Mouse (Mus musculus) stomach, postnatal 0 days (tissue): ENCODE results near the gene Tmem88. TPM values are rescaled to one million over a fixed set of nuclear protein-coding genes. Genes with fewer than 3 reads are reported as not detected.

Experiments
- ATAC-seq: fragments of 200-750 bp; cut with Nextera tagmentation; 2 replicates; pipeline ENCODE4 v1.8.0; 2017; ENCODE audit not compliant: low FRiP score, low TSS enrichment
- DNase-seq: peaks from one replicate; pipeline ENCODE4 v3.0.0-alpha.2; 2016; ENCODE audit warnings: low spot score
- H3K27ac ChIP-seq: fragments of 300-500 bp; sonication (generic); replicated peaks from 2 replicates; pipeline ENCODE4 v1.5.1; 2014; ENCODE audit warnings: mild to moderate bottlenecking, control low read depth
- H3K27me3 ChIP-seq: fragments of 300-500 bp; sonication (generic); 2 replicates; pipeline ENCODE4 v1.6.1; 2014; ENCODE audit warnings: low read length; ENCODE audit not compliant: control insufficient read depth, insufficient read depth
- H3K36me3 ChIP-seq: fragments of 300-500 bp; sonication (generic); 2 replicates; pipeline ENCODE4 v1.6.1; 2014; ENCODE audit warnings: low read length, mixed read lengths; ENCODE audit not compliant: control insufficient read depth, insufficient read depth
- H3K4me1 ChIP-seq: fragments of 300-500 bp; sonication (generic); replicated peaks from 2 replicates; pipeline ENCODE4 v1.6.1; 2014; ENCODE audit warnings: antibody characterized with exemption; ENCODE audit not compliant: control insufficient read depth, insufficient read depth
- H3K4me2 ChIP-seq: fragments of 300-500 bp; sonication (generic); replicated peaks from 2 replicates; pipeline ENCODE4 v1.6.1; 2014; ENCODE audit warnings: low read depth, mild to moderate bottlenecking, control low read depth, moderate library complexity
- H3K4me3 ChIP-seq: fragments of 300-500 bp; sonication (generic); 2 replicates; pipeline ENCODE4 v1.5.1; 2014; ENCODE audit warnings: low read depth, low read length, control low read depth
- H3K9ac ChIP-seq: fragments of 300-500 bp; sonication (generic); 2 replicates; pipeline ENCODE4 v1.6.1; 2014; ENCODE audit warnings: mild to moderate bottlenecking, low read length, control low read depth, mixed read lengths
- H3K9me3 ChIP-seq: fragments of 300-500 bp; sonication (generic); 2 replicates; pipeline ENCODE4 v1.6.1; 2016; ENCODE audit warnings: low read length; ENCODE audit not compliant: control insufficient read depth
- CTCF ChIP-seq: IDR thresholded peaks from 2 replicates; pipeline ENCODE4 v1.5.1; 2016; ENCODE audit warnings: antibody characterized with exemption, low read depth, mild to moderate bottlenecking, moderate library complexity
- EP300 ChIP-seq: optimal IDR thresholded peaks from 2 replicates; pipeline ENCODE3; 2016; ENCODE audit warnings: antibody characterized with exemption
- WGBS: fragments of 180-500 bp; shearing (Covaris S2); extraction: QIAGEN DNeasy Blood & Tissue Kit; methylation state at CpG from one replicate; pipeline ENCODE4 v1.1.7; 2014; 5-methylcytosine and 5-hydroxymethylcytosine counted together
- polyA plus RNA-seq: library from polyadenylated mRNA; unstranded; fragments of >200 nt; fragmentation: Nextera tagmentation; extraction: Ambion mirVana; gene quantifications from 2 replicates; pipeline ENCODE4 v1.2.1, GENCODE M21; 2015

Gene Tmem88
- polyA plus RNA-seq, 1 experiment from 2014 or later = 17.8 TPM

DNA sequence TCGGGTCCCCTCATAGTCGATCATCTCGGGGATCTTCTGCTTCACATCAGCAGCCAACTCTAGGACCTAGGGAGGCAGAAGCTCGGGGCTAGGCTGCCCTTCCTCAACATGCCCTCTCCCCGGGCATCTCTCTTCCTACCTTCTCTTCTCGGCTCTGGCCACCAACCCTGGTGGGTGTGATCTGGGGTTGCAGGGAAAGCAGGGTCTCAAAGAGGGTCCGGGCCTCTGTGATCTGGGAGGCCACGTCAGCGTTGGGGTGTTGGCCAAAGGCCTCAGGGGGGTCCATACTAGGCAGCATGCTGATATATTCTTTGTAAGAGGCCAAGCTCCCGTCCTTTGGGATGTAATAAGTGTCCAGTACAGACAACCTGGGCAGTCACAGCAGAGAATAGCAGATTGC, 24.8 kb upstream of the Tmem88 start:
- no peak overlapping the region for H3K4me2 ChIP-seq
- no peaks in the 10 kb centered on the region for H3K9me3 ChIP-seq
- H3K4me1 ChIP-seq = no peaks in the 10 kb centered on the region
- H3K9ac ChIP-seq = no peak overlapping the region
- H3K27ac ChIP-seq = no peak overlapping the region
- H3K36me3 ChIP-seq = no peaks in the 10 kb centered on the region
- H3K4me3 ChIP-seq = no peak overlapping the region
- 84% methylated on average over 10 of the region's 10 CpGs for WGBS
- no peaks in the 10 kb centered on the region for H3K27me3 ChIP-seq
- TF ChIP-seq EP300 (no peak), CTCF (no peak)
- no peak for DNase-seq
- ATAC-seq = no peak

DNA sequence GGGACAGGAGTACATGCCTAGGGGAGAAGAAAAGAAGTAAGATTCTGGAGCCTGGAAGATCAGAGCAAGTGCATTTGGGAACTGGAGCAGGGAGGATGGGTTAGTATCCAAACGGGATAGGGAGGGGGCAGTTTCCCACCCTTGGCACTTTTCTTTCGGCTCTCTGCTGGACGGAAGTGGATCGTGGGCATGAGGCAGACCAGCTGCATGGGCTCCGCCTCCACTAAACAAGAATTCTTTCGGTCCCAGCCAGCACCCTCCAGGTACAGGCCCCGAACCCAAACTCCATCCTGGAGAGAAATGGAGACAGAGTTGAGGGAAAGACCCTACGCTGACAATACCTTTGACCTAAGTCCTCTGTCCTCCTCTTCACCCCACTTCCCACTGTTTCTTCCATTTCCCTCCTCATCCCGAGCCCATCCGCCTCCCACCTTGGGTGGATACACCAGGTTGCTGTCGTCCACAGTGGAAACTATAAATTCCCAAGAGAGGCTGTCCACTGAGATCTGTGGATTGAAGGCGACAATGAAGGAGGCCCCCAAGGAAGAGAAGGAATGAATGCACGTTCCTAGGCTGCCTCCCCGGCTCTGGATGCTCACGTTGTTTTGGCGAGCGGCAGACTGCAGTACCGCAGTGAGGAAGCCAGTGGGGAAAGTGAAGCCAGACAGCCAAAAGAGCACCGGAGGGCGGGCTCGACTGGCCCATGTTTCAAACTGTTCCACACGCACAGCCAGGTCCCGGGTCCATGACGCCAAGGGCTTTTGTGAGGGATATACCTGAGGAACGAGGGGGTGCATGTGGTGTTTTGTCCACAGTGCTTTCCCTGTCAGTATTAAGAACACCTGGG, 23.3 kb upstream of the Tmem88 start:
- H3K9me3 ChIP-seq = no peaks in the 10 kb centered on the region
- WGBS = 32% methylated on average over 25 of the region's 25 CpGs
- no peak overlapping the region for H3K4me2 ChIP-seq
- no peaks in the 10 kb centered on the region for H3K27me3 ChIP-seq
- no peak overlapping the region for H3K4me3 ChIP-seq
- H3K27ac ChIP-seq = no peak overlapping the region
- TF ChIP-seq CTCF (no peak), EP300 (no peak)
- H3K4me1 ChIP-seq = peaks cover 3% of the 10 kb centered on the region; the same call in 1 of the 2 replicates
- DNase-seq (no peak), ATAC-seq (no peak)
- H3K9ac ChIP-seq = no peak overlapping the region
- H3K36me3 ChIP-seq = no peaks in the 10 kb centered on the region

DNA sequence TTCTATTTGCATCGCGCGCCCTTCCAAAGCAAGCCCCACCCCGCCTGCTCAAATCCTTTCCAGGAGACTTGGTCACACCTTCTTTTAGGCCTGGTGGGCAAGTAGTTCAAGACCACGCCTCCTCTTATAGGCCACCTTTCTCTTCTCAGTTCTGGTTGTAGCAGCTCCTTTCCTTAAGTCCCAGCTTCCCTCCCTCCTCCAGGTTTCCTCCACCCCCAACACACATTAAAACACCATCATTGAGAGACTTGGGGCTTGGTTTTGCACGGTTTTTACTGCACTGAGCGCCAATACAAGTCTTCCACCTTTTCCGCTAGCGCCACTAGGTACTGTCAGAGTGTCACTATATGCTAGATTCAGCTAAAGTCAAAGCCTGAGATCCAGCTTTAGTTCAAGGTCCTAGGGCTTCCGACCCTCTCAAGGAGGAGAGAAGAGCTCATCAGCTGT, 22.5 kb upstream of the Tmem88 start:
- Histone ChIP-seq H3K27me3 (no peaks in the 10 kb centered on the region), H3K9ac (no peak overlapping the region; the same call in 1 of the 2 replicates), H3K4me2 (peak overlapping the region; percentile 97), H3K9me3 (no peaks in the 10 kb centered on the region), H3K4me1 (peaks cover 3% of the 10 kb centered on the region; the same call in 1 of the 2 replicates), H3K27ac (no peak overlapping the region), H3K36me3 (no peaks in the 10 kb centered on the region), H3K4me3 (peak overlapping the region; percentile 59)
- ATAC-seq = no peak
- TF ChIP-seq CTCF (no peak), EP300 (no peak)
- WGBS = 24% methylated on average over 10 of the region's 10 CpGs
- DNase-seq = no peak

DNA sequence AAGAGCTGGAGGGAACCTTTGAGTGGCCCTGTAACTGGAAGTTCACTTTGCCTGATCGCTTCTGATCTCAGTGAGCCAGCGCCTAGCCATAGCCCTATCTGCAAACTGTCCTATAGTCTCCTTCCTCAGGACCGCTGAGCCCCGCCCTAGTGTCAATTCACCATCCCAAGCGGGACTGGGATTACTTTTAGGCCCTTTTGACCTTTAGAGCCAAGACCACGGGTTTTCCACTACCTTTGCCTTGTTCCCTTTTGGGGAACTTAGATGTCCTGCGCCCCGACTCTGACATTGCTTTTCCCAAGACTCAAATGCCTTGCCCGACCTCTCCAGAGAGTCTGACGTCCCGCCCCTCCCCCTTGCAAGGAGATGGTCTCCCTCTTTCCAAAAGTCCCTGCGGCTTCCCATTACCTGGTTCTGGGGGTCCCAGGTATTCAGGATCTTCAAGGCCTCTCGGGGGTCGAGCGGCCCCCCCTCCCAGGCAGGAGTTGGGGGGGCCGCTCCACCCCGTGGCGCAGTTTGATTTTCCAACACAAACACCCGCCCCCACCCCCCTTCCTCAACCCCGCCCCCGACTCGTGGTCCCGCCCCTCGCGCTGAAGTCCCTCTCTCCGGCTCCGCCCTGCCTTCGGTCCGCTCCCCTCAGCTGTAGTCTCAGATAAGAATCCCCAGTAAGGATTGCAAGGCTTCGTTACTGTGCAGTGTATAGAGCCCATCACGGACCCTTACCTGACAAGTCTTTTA, 21.9 kb upstream of the Tmem88 start:
- peak overlapping the region; percentile 47 for H3K9ac ChIP-seq
- ATAC-seq = no peak
- H3K4me1 ChIP-seq = peaks cover 3% of the 10 kb centered on the region; the same call in 1 of the 2 replicates
- H3K36me3 ChIP-seq = no peaks in the 10 kb centered on the region
- DNase-seq = peak; percentile 61
- TF ChIP-seq CTCF (no peak), EP300 (no peak)
- peak overlapping the region; percentile 59 for H3K4me3 ChIP-seq
- H3K27ac ChIP-seq = peak overlapping the region; percentile 59
- no peaks in the 10 kb centered on the region for H3K27me3 ChIP-seq
- WGBS = 2% methylated on average over 30 of the region's 31 CpGs
- H3K4me2 ChIP-seq = peak overlapping the region; percentile 97
- no peaks in the 10 kb centered on the region for H3K9me3 ChIP-seq

DNA sequence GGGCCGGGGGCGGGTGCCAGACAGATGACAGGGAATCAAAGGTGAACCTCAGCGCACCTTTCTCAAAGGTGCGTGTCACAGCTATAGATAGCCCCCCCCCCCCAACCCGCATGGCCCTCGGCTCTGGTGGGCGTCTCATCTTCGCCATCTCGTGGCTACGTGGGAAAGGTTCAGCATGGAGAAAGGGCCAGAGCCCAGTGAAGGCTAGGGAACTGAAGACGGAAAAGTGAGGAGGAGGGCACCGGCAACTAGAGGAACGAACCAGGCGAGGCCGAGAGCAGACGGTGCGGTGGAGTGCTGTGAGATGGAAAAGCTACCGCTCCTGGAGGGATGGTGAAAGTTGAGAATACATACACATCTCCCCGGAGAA, 21.4 kb upstream of the Tmem88 start:
- DNase-seq = peak; percentile 63
- WGBS = 1% methylated on average over 19 of the region's 19 CpGs

More for the DNA sequence above, 21.4 kb upstream of the Tmem88 start:
- Histone ChIP-seq H3K4me2 (peak overlapping the region; percentile 97), H3K36me3 (no peaks in the 10 kb centered on the region), H3K27me3 (no peaks in the 10 kb centered on the region), H3K27ac (peak overlapping the region; percentile 59), H3K4me1 (peaks cover 5% of the 10 kb centered on the region), H3K4me3 (peak overlapping the region; percentile 59), H3K9ac (peak overlapping the region; percentile 47), H3K9me3 (no peaks in the 10 kb centered on the region)
- no peak for ATAC-seq
- TF ChIP-seq EP300 (no peak), CTCF (peak; percentile 77)
